Comparison of ENCODE assay signal across 8 mouse cellular contexts in the genomic region with DNA sequence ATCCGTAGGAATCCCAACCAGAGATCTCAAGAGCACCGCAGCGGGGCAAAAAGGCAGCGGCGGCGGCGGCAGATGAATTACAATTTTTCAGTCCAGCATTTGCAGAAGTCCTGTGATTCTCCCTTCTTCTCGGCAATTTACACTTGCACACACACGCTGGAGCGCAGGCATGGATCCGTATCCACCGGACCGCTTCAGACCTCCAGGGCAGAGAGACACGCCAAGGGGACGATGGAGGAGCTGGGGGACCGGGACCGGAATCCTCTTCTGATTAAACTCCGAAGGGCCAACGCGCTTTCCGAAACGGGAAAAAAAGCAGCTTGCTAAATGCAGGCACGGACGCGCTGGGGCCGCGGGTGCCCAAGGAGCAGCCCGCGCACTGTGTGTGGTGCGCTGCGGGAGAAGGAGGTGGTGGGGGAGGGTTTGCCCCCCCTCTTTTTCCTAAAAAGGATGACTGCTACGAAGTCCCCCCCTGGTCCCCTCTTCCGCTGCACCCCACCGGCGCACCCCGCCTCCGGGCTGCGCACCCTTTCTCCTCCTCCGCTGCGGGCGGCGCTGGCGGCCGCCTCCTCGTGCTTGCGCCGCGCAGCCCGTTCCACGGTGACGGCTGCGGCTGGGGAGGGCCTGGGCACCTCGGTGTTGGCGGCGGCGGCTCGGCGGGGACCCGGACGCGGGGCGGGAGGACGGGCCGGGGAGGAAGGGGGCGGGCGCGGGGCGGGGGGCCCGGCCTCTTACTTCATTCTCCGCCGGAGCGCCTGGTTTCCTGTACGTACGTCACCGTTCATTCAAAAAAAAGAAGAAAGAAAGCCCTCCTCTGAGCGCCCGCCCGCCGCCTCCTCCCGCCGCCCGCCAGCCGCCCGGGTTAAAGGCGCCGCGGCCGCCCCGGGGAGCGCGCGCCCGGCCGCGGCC. TPM values are rescaled to one million over a fixed set of nuclear protein-coding genes. Genes with fewer than 3 reads are reported as not detected.
A peak's percentile ranks its signal among the peaks of the same experiment; 100 is the strongest.
DNase-seq lines count a peak whose midpoint lies in the region; ATAC-seq and TF ChIP-seq lines count a peak whose summit lies in the region.

A gene (minus strand): TSS at position 654 of the 909 bp plus-strand sequence.

- peak; percentile 41 to 62; a peak in 3 of 4 replicates for TF ChIP-seq POLR2A in MEL (IDR thresholded peaks at IDR 0.05; ENCODE audit: control insufficient read depth in 1 of 2, insufficient read depth in 1 of 2, low read depth in 1 of 2, low read length in 2 of 2, poor library complexity in 1 of 2)

- ATAC-seq in hindbrain, embryonic 13.5 days (ENCODE audit: low FRiP score) = peak; percentile 86

- H3K36me3 ChIP-seq in MEL (ENCODE audit: control insufficient read depth in 1 of 2, insufficient read depth in 2 of 2, low read length in 2 of 2) = peaks cover 0 to 27% of the 10 kb centered on the region in 2 experiments; a peak in 2 of 4 replicates
- no peaks in the 10 kb centered on the region for H3K36me3 ChIP-seq in hindbrain, embryonic 13.5 days

- peak within 1 kb of the TSS; percentile 84 for H3K9ac ChIP-seq in MEL (ENCODE audit: control insufficient read depth, low read depth, low read length, poor library complexity, severe bottlenecking)
- peak within 1 kb of the TSS; percentile 93 for H3K9ac ChIP-seq in hindbrain, embryonic 13.5 days

- peak within 1 kb of the TSS; percentile 94 for H3K27ac ChIP-seq in MEL (ENCODE audit: control insufficient read depth, low read depth, low read length)
- peak within 1 kb of the TSS; percentile 94 for H3K27ac ChIP-seq in hindbrain, embryonic 13.5 days

- peak within 1 kb of the TSS; percentile 77 to 83 for H3K4me3 ChIP-seq in MEL (ENCODE audit: control insufficient read depth in 1 of 2, insufficient read depth in 1 of 2, low read depth in 2 of 2, low read length in 2 of 2)
- peak within 1 kb of the TSS; percentile 70 for H3K4me3 ChIP-seq in hindbrain, embryonic 13.5 days

- WGBS in hindbrain, embryonic 13.5 days = under 1% methylated on average over 72 of the region's 95 CpGs

- peaks cover 12% of the 10 kb centered on the region in 2 experiments for H3K4me1 ChIP-seq in MEL (ENCODE audit: control insufficient read depth in 1 of 2, insufficient read depth in 2 of 2, low read length in 2 of 2)
- H3K4me1 ChIP-seq in hindbrain, embryonic 13.5 days (replicated peaks) = peaks cover 34% of the 10 kb centered on the region

- peak within 1 kb of the TSS; percentile 84 for H3K4me2 ChIP-seq in hindbrain, embryonic 13.5 days

- no peaks in the 10 kb centered on the region for H3K27me3 ChIP-seq in MEL (ENCODE audit: control insufficient read depth in 1 of 2, insufficient read depth in 2 of 2, low read length in 2 of 2)
- 0 out of 2 replicates have a peak, but pooled peaks cover 4% of the 10 kb centered on the region for H3K27me3 ChIP-seq in hindbrain, embryonic 13.5 days

- TF ChIP-seq RAD21 in MEL (IDR thresholded peaks at IDR 0.05; ENCODE audit: low read depth, low read length) = no peak

- H3K79me2 ChIP-seq in MEL (ENCODE audit: control insufficient read depth, insufficient read depth, low read length, poor library complexity) = peaks cover 43% of the 10 kb centered on the region

- 0 out of 6 replicates have a peak, but pooled peaks of 1 of the 3 experiments have one; percentile 17 for TF ChIP-seq CTCF in MEL (IDR thresholded peaks at IDR 0.05 in 2 of 3, conservative IDR thresholded peaks at IDR 0.05 in 1 of 3; ENCODE audit: control insufficient read depth in 1 of 3, insufficient read depth in 1 of 3, low read depth in 2 of 3, low read length in 3 of 3, poor library complexity in 1 of 3, severe bottlenecking in 1 of 3)

- peak; percentile 90 for DNase-seq in MEL (ENCODE audit: low read depth, low spot score)
- peak; percentile 70 for DNase-seq in cerebellum, adult 8-10 months
- peak; percentile 50 to 62 for DNase-seq in frontal cortex, postnatal 14 days (ENCODE audit: low spot score in 2 of 2)
- peak; percentile 64 to 77 for DNase-seq in left cerebral cortex, adult 18-20 months (ENCODE audit: low spot score in 2 of 2)
- DNase-seq in lung, postnatal 4 days = peak; percentile 81 to 88
- DNase-seq in retina, postnatal 1 day = peak; percentile 90
- peak; percentile 63 to 70 for DNase-seq in urinary bladder, adult 18-20 months (ENCODE audit: low spot score in 2 of 2)

- no peaks in the 10 kb centered on the region for H3K9me3 ChIP-seq in MEL (replicated peaks; ENCODE audit: insufficient read depth, low read length)
- H3K9me3 ChIP-seq in hindbrain, embryonic 13.5 days = no peaks in the 10 kb centered on the region

- no peak for TF ChIP-seq EP300 in MEL (IDR thresholded peaks at IDR 0.05; ENCODE audit: low read depth in 1 of 2, low read length in 2 of 2)

TF ChIP-seq in MEL, 35 proteins besides CTCF, POLR2A, EP300 and RAD21:
- TF ChIP-seq UBTF (IDR thresholded peaks at IDR 0.05; ENCODE audit: borderline replicate concordance, insufficient read depth, low read depth, low read length) (peak; percentile 73), CHD1 (IDR thresholded peaks at IDR 0.05; ENCODE audit: low read depth, low read length) (no peak), TBP (IDR thresholded peaks at IDR 0.05; ENCODE audit: low read depth, low read length) (peak; percentile 74), POLR2AphosphoS2 (IDR thresholded peaks at IDR 0.05; ENCODE audit: low read length) (no peak)
TF ChIP-seq in MEL: peak in this region for 2.

RNA-seq across cellular contexts. Expression of the gene that starts here (rescaled TPM):
- total RNA-seq in MEL (2012; rRNA removed) = 26.0 and 30.9 TPM in 2 replicates
- polyA plus RNA-seq in MEL (2012; ENCODE audit: insufficient read depth in 1 of 2, insufficient read length in 2 of 2, low read depth in 1 of 2, low replicate concordance in 2 of 2, missing spikeins in 1 of 2) = 10 to 100 TPM; 38.8 to 87.0 TPM
- 15.1 TPM in 2 replicates for polyA plus RNA-seq in hindbrain, embryonic 13.5 days (2015; fragmentation: Nextera tagmentation; extraction: Ambion mirVana)
- 10 to 100 TPM; 16.9 to 19.1 TPM for total RNA-seq in left cerebral cortex, adult 18-20 months (2021)

Comparison
In these comparisons a context has a peak if more than half of its experiments do, and no peak if none do; other contexts are left out.
1. Peak in every context shown above with its lines: DNase-seq, ATAC-seq, H3K4me3 ChIP-seq and H3K27ac ChIP-seq.